Mouse (Mus musculus) hindbrain, embryonic 14.5 days (tissue): ENCODE data around the gene Zc3h15. TPM values are rescaled to one million over a fixed set of nuclear protein-coding genes. Genes with fewer than 3 reads are reported as not detected.

Experiments used
- ATAC-seq: fragments of 200-750 bp; cut with Nextera tagmentation; 2 replicates; pipeline ENCODE4 v1.8.0; 2017; ENCODE audit warnings: moderate number of reproducible peaks, mild to moderate bottlenecking, moderate TSS enrichment, moderate library complexity; ENCODE audit not compliant: low FRiP score
- DNase-seq: peaks from one replicate; pipeline ENCODE4 v3.0.0-alpha.2; 2015; ENCODE audit warnings: low spot score
- H3K27ac ChIP-seq: fragments of 300-500 bp; sonication (generic); 2 replicates; pipeline ENCODE4 v1.5.1; 2014; ENCODE audit warnings: mild to moderate bottlenecking, moderate library complexity
- H3K27me3 ChIP-seq: fragments of 300-500 bp; sonication (generic); 2 replicates; pipeline ENCODE4 v1.6.1; 2014; ENCODE audit warnings: mild to moderate bottlenecking, low read length, mixed read lengths; ENCODE audit not compliant: control insufficient read depth, insufficient read depth
- H3K36me3 ChIP-seq: fragments of 300-500 bp; sonication (generic); replicated peaks from 2 replicates; pipeline ENCODE4 v1.6.1; 2014; ENCODE audit not compliant: control insufficient read depth, insufficient read depth
- H3K4me1 ChIP-seq: fragments of 300-500 bp; sonication (generic); replicated peaks from 2 replicates; pipeline ENCODE4 v1.6.1; 2014; ENCODE audit warnings: antibody characterized with exemption, low read length, mixed read lengths; ENCODE audit not compliant: control insufficient read depth, insufficient read depth
- H3K4me2 ChIP-seq: fragments of 300-500 bp; sonication (generic); replicated peaks from 2 replicates; pipeline ENCODE4 v1.6.1; 2014; ENCODE audit warnings: mild to moderate bottlenecking, moderate library complexity
- H3K4me3 ChIP-seq: fragments of 300-500 bp; sonication (generic); replicated peaks from 2 replicates; pipeline ENCODE4 v1.5.1; 2014; ENCODE audit warnings: mild to moderate bottlenecking, low read length
- H3K9ac ChIP-seq: fragments of 300-500 bp; sonication (generic); 2 replicates; pipeline ENCODE4 v1.6.1; 2014
- H3K9me3 ChIP-seq: fragments of 300-500 bp; sonication (generic); 2 replicates; pipeline ENCODE4 v1.6.1; 2016; ENCODE audit warnings: low read length; ENCODE audit not compliant: control insufficient read depth
- WGBS: fragments of 180-500 bp; shearing (Covaris S2); extraction: QIAGEN DNeasy Blood & Tissue Kit; methylation state at CpG from one replicate; pipeline ENCODE4 v1.1.7; 2014; 5-methylcytosine and 5-hydroxymethylcytosine counted together
- polyA plus RNA-seq: library from polyadenylated mRNA; unstranded; fragments of >200 nt; fragmentation: Nextera tagmentation; extraction: Ambion mirVana; gene quantifications from 2 replicates; pipeline ENCODE4 v1.2.1, GENCODE M21; 2014

The Zc3h15 gene
- polyA plus RNA-seq, 1 experiment from 2014 or later, result 159 TPM

- no peak overlapping the region for H3K4me3 ChIP-seq
- WGBS, result 53% methylated on average over 8 of the region's 8 CpGs
- H3K9ac ChIP-seq, result no peak overlapping the region
- H3K27ac ChIP-seq, result no peak overlapping the region
- H3K27me3 ChIP-seq, result no peaks in the 10 kb centered on the region
- H3K4me2 ChIP-seq, result no peak overlapping the region
- no peaks in the 10 kb centered on the region for H3K4me1 ChIP-seq
- no peaks in the 10 kb centered on the region for H3K36me3 ChIP-seq
- ATAC-seq (no peak), DNase-seq (no peak)
- H3K9me3 ChIP-seq, result no peaks in the 10 kb centered on the region
These were observed 38.0 kb downstream of the Zc3h15 start for GRCm38 (mm10) chr2:83682282-83682681.

GRCm38 (mm10) chr2:83683731-83684519 lies 39.7 kb downstream of the Zc3h15 start:
- WGBS, result 87% methylated on average over 9 of the region's 9 CpGs
- Histone ChIP-seq H3K27ac (no peak overlapping the region), H3K36me3 (no peaks in the 10 kb centered on the region), H3K4me3 (no peak overlapping the region), H3K4me2 (no peak overlapping the region), H3K4me1 (no peaks in the 10 kb centered on the region), H3K27me3 (no peaks in the 10 kb centered on the region), H3K9me3 (peaks cover 7% of the 10 kb centered on the region; the same call in 1 of the 2 replicates), H3K9ac (no peak overlapping the region)
- ATAC-seq (no peak), DNase-seq (no peak)

GRCm38 (mm10) chr2:83684691-83685090 lies 40.5 kb downstream of the Zc3h15 start:
- H3K4me3 ChIP-seq, result no peak overlapping the region
- no peak overlapping the region for H3K9ac ChIP-seq
- no peaks in the 10 kb centered on the region for H3K27me3 ChIP-seq
- no peaks in the 10 kb centered on the region for H3K4me1 ChIP-seq
- DNase-seq (no peak), ATAC-seq (no peak)
- WGBS, result 81% methylated on average over 8 of the region's 8 CpGs
- no peak overlapping the region for H3K4me2 ChIP-seq
- H3K36me3 ChIP-seq, result no peaks in the 10 kb centered on the region
- H3K27ac ChIP-seq, result no peak overlapping the region
- peaks cover 13% of the 10 kb centered on the region; the same call in 1 of the 2 replicates for H3K9me3 ChIP-seq

GRCm38 (mm10) chr2:83690372-83690771 lies 46.1 kb downstream of the Zc3h15 start:
- H3K27ac ChIP-seq, result no peak overlapping the region
- no peaks in the 10 kb centered on the region for H3K27me3 ChIP-seq
- H3K9ac ChIP-seq, result no peak overlapping the region
- no peaks in the 10 kb centered on the region for H3K4me1 ChIP-seq
- no peak overlapping the region for H3K4me3 ChIP-seq
- H3K36me3 ChIP-seq, result no peaks in the 10 kb centered on the region
- H3K9me3 ChIP-seq, result peaks cover 13% of the 10 kb centered on the region; the same call in 1 of the 2 replicates
- DNase-seq (no peak), ATAC-seq (no peak; the same call in 1 of the 2 replicates)
- WGBS, result 88% methylated on average over 2 of the region's 2 CpGs
- no peak overlapping the region for H3K4me2 ChIP-seq

GRCm38 (mm10) chr2:83692651-83693545 lies 48.7 kb downstream of the Zc3h15 start:
- ATAC-seq, result no peak

GRCm38 (mm10) chr2:83694061-83694460 lies 49.8 kb downstream of the Zc3h15 start:
- H3K27me3 ChIP-seq, result no peaks in the 10 kb centered on the region
- H3K4me1 ChIP-seq, result no peaks in the 10 kb centered on the region
- H3K27ac ChIP-seq, result no peak overlapping the region
- no peak overlapping the region for H3K4me2 ChIP-seq
- 0 out of 2 replicates have a peak, but pooled peaks cover 4% of the 10 kb centered on the region for H3K9me3 ChIP-seq
- no peak overlapping the region for H3K9ac ChIP-seq
- 84% methylated on average over 7 of the region's 7 CpGs for WGBS
- no peak for ATAC-seq
- H3K36me3 ChIP-seq, result no peaks in the 10 kb centered on the region
- H3K4me3 ChIP-seq, result no peak overlapping the region
- DNase-seq, result no peak

More at GRCm38 (mm10) chr2:83692651-83693545, 48.7 kb downstream of the Zc3h15 start:
- DNase-seq, result no peak
- Histone ChIP-seq H3K4me3 (no peak overlapping the region), H3K4me1 (no peaks in the 10 kb centered on the region), H3K9ac (no peak overlapping the region), H3K4me2 (no peak overlapping the region), H3K27me3 (no peaks in the 10 kb centered on the region), H3K27ac (no peak overlapping the region), H3K9me3 (peaks cover 12% of the 10 kb centered on the region; the same call in 1 of the 2 replicates), H3K36me3 (no peaks in the 10 kb centered on the region)
- WGBS, result 21% methylated on average over 10 of the region's 10 CpGs

- ATAC-seq (no peak), DNase-seq (no peak)
- WGBS, result 84% methylated on average over 11 of the region's 11 CpGs
- H3K4me1 ChIP-seq, result no peaks in the 10 kb centered on the region
- H3K4me2 ChIP-seq, result no peak overlapping the region
- H3K27ac ChIP-seq, result no peak overlapping the region
- H3K9me3 ChIP-seq, result no peaks in the 10 kb centered on the region
- H3K27me3 ChIP-seq, result no peaks in the 10 kb centered on the region
- no peak overlapping the region for H3K4me3 ChIP-seq
- H3K9ac ChIP-seq, result no peak overlapping the region
- no peaks in the 10 kb centered on the region for H3K36me3 ChIP-seq
These were observed 51.4 kb downstream of the Zc3h15 start for GRCm38 (mm10) chr2:83695345-83696247.

- ATAC-seq (no peak), DNase-seq (no peak)
- Histone ChIP-seq H3K27ac (no peak overlapping the region), H3K9me3 (no peaks in the 10 kb centered on the region), H3K4me2 (no peak overlapping the region), H3K27me3 (no peaks in the 10 kb centered on the region), H3K36me3 (no peaks in the 10 kb centered on the region), H3K4me1 (no peaks in the 10 kb centered on the region), H3K4me3 (no peak overlapping the region), H3K9ac (no peak overlapping the region)
- 67% methylated on average over 1 of the region's 1 CpGs for WGBS
These were observed 54.2 kb downstream of the Zc3h15 start for GRCm38 (mm10) chr2:83698484-83698883.
